Mouse (Mus musculus): Measurements from ENCODE around the gene Ccdc9b. TPM values are rescaled to one million over a fixed set of nuclear protein-coding genes. Genes with fewer than 3 reads are reported as not detected.

Gene Ccdc9b
- polyA plus RNA-seq, 1 experiment from 2014 or later, result 0.19 TPM

DNA sequence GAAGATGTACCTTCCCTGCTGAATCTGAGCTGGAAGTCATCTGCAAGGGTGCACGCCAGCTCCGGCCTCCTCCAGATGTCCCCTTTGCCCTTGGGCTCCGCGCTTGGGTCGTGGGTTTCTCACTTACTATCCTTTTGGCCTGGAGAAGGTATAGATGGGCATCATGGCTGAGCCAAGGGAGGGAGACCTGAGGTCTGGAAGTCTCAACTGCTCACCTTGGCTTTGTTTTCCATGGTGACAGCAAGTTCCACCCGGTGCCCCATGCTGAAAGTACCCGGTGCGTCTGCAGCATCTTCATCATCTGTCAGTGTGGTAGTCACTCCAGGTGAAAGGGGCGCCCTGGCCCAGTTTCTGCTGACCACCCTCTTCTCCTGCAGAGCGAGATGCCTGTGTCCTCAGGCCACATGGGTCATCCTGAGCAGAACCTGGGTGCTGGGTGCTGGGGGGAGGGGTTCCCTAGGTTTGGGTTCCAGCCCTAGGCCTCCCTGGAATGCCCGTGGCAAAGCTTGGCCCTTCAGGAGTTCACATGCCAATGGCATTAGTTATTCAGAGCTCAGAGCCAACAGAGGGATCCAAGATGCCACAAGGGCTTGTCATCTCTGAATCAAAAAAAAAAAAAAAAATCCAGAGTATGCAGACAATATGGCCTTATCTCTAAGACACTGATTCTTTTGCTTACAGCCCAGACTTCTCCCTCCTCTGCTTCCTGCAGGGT is 2.0 kb downstream of the Ccdc9b start:
- Histone ChIP-seq H3K27ac (ENCODE audit: low read depth, low read length) (no peak overlapping the region), H3K4me3 (ENCODE audit: low read depth, low read length) (no peak overlapping the region), H3K36me3 (ENCODE audit: control insufficient read depth, insufficient read depth, low read length) (no peaks in the 10 kb centered on the region), H3K27me3 (replicated peaks; ENCODE audit: control insufficient read depth, insufficient read depth, low read length) (peaks cover 9% of the 10 kb centered on the region; the same call in 1 of the 2 replicates), H3K9ac (ENCODE audit: low read depth, low read length) (no peak overlapping the region), H3K4me1 (replicated peaks; ENCODE audit: control insufficient read depth, insufficient read depth, low read length) (peaks cover 27% of the 10 kb centered on the region), H3K4me2 (no peak overlapping the region), H3K9me3 (ENCODE audit: control insufficient read depth, low read length) (no peaks in the 10 kb centered on the region)
- DNase-seq (ENCODE audit: low spot score) (no peak), ATAC-seq (replicated peaks; ENCODE audit: low FRiP score) (no peak)
- 81% methylated on average over 11 of the region's 11 CpGs for WGBS

DNA sequence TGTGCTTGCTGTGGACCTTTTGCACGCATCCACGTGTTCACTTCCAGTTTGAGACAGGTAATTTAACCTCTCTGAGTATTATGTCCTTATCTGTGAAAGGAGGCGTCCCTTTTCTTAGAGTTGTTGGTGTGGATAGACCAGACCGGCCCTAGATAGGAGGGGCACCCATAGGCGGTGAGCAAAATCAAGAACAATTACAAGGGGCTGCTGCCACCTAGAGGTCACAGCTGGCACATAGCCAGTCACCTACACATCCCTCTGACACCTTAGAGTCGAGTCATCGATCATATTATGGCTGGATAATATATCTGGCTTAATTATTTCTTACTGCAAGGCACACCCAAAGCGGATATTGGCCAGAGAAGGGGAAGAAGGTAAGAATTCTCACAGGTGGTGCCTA is 2.6 kb downstream of the Ccdc9b start:
- peak; percentile 61 for DNase-seq (ENCODE audit: low spot score)
- no peak overlapping the region for H3K4me2 ChIP-seq

DNA sequence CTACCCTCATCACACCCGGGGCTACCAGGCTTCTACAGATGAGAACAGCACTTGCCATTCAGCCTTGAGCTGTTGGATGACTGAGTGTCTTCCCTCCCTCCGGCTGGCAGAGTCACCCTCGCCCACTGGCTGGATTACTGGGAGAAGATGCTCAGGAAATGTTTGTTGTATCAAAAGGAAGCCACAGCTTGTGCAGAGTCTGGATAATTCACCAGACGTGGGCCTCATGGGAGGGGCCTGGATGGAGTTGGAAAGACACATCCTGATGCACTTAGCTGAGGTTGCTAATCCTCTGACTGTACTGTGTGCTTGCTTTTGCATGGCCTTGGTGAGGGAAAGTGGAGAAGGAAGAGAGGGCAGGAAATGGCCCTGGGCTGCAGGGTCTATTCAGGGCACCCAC is 6.4 kb downstream of the Ccdc9b start:
- 49% methylated on average over 4 of the region's 4 CpGs for WGBS
- Histone ChIP-seq H3K9ac (ENCODE audit: low read depth, low read length) (0 out of 2 replicates have a peak overlapping the region, but pooled peaks have one; percentile 26), H3K4me2 (no peak overlapping the region; the same call in 1 of the 2 replicates), H3K4me3 (ENCODE audit: low read depth, low read length) (no peak overlapping the region), H3K9me3 (ENCODE audit: control insufficient read depth, low read length) (no peaks in the 10 kb centered on the region), H3K27me3 (replicated peaks; ENCODE audit: control insufficient read depth, insufficient read depth, low read length) (peaks cover 3% of the 10 kb centered on the region; the same call in 1 of the 2 replicates), H3K27ac (ENCODE audit: low read depth, low read length) (no peak overlapping the region), H3K36me3 (ENCODE audit: control insufficient read depth, insufficient read depth, low read length) (no peaks in the 10 kb centered on the region), H3K4me1 (replicated peaks; ENCODE audit: control insufficient read depth, insufficient read depth, low read length) (peaks cover 18% of the 10 kb centered on the region)
- DNase-seq (ENCODE audit: low spot score) (no peak), ATAC-seq (replicated peaks; ENCODE audit: low FRiP score) (no peak)

More for the DNA sequence above, 2.6 kb downstream of the Ccdc9b start:
- no peak overlapping the region for H3K4me3 ChIP-seq (ENCODE audit: low read depth, low read length)
- 9% methylated on average over 8 of the region's 8 CpGs for WGBS
- H3K36me3 ChIP-seq (ENCODE audit: control insufficient read depth, insufficient read depth, low read length), result no peaks in the 10 kb centered on the region
- ATAC-seq (replicated peaks; ENCODE audit: low FRiP score), result peak; percentile 65
- peaks cover 27% of the 10 kb centered on the region for H3K4me1 ChIP-seq (replicated peaks; ENCODE audit: control insufficient read depth, insufficient read depth, low read length)
- H3K27me3 ChIP-seq (replicated peaks; ENCODE audit: control insufficient read depth, insufficient read depth, low read length), result peaks cover 9% of the 10 kb centered on the region; the same call in 1 of the 2 replicates
- H3K9ac ChIP-seq (ENCODE audit: low read depth, low read length), result no peak overlapping the region
- H3K9me3 ChIP-seq (ENCODE audit: control insufficient read depth, low read length), result no peaks in the 10 kb centered on the region
- H3K27ac ChIP-seq (ENCODE audit: low read depth, low read length), result no peak overlapping the region

DNA sequence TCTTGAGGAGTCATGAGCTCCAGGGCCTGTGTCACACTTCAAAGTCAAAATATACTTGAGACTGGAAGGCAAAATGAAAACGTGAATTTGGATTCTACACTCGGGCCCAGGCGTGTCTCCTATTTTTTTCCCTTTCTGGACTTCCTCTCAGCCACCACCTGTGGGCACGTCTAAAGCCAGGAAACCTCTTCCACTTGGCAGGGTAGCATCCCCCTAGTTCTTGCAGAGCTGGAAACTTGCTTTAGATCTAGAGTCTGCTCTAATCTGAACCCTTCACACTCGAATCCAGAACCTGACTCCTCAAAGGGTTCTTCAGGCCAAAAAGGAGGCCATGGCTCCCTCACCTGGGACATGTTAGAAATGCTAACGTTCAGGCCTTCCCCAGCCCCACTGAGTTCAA is 7.1 kb downstream of the Ccdc9b start:
- no peak overlapping the region for H3K27ac ChIP-seq (ENCODE audit: low read depth, low read length)
- ATAC-seq (replicated peaks; ENCODE audit: low FRiP score) (no peak), DNase-seq (ENCODE audit: low spot score) (no peak)
- H3K4me1 ChIP-seq (replicated peaks; ENCODE audit: control insufficient read depth, insufficient read depth, low read length), result peaks cover 20% of the 10 kb centered on the region
- H3K9me3 ChIP-seq (ENCODE audit: control insufficient read depth, low read length), result no peaks in the 10 kb centered on the region
- no peak overlapping the region for H3K4me3 ChIP-seq (ENCODE audit: low read depth, low read length)
- peaks cover 1% of the 10 kb centered on the region; the same call in 1 of the 2 replicates for H3K36me3 ChIP-seq (ENCODE audit: control insufficient read depth, insufficient read depth, low read length)
- 71% methylated on average over 6 of the region's 6 CpGs for WGBS
- H3K27me3 ChIP-seq (replicated peaks; ENCODE audit: control insufficient read depth, insufficient read depth, low read length), result peaks cover 2% of the 10 kb centered on the region; the same call in 1 of the 2 replicates
- no peak overlapping the region for H3K9ac ChIP-seq (ENCODE audit: low read depth, low read length)
- H3K4me2 ChIP-seq, result no peak overlapping the region

DNA sequence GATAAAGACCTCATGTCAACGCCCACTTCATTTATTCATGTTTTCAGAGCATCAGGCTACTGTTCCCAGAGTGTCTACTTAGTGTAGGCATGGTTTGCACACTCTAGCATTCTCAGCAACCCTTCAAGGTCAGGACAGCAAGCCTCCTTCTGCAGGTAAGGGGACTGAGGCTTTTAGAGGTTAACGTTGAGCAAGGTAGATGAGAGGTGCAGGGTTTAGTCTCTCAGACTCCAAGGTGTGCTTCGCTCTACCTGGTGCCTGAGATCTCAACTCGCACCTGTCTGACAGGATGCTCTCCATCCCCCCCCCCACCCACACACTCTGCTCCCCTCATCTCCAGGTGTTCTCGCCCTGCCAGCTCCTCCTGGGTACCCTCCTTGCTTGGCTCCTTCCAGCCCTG is 8.3 kb downstream of the Ccdc9b start:
- Histone ChIP-seq H3K36me3 (ENCODE audit: control insufficient read depth, insufficient read depth, low read length) (peaks cover 5% of the 10 kb centered on the region; the same call in 1 of the 2 replicates), H3K4me2 (no peak overlapping the region), H3K9ac (ENCODE audit: low read depth, low read length) (no peak overlapping the region), H3K4me1 (replicated peaks; ENCODE audit: control insufficient read depth, insufficient read depth, low read length) (peaks cover 28% of the 10 kb centered on the region), H3K4me3 (ENCODE audit: low read depth, low read length) (no peak overlapping the region), H3K27ac (ENCODE audit: low read depth, low read length) (no peak overlapping the region), H3K9me3 (ENCODE audit: control insufficient read depth, low read length) (no peaks in the 10 kb centered on the region), H3K27me3 (replicated peaks; ENCODE audit: control insufficient read depth, insufficient read depth, low read length) (peaks cover 2% of the 10 kb centered on the region; the same call in 1 of the 2 replicates)
- DNase-seq (ENCODE audit: low spot score) (no peak), ATAC-seq (replicated peaks; ENCODE audit: low FRiP score) (no peak)
- WGBS, result 82% methylated on average over 5 of the region's 5 CpGs

DNA sequence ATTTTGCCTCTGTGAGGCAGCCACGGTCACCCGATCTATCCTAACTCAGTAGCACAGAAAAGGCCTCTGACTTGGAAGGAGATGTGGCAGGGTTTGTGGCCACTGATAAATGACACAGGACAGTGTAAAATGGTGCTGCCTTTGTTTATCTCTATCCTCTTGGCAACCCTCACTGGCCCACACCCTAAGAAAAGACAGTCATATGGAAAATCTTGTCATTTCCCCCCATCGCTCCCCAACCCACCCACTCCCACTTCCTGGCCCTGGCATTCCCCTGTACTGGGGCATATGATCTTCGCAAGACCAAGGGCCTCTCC is 9.7 kb downstream of the Ccdc9b start:
- no peak for DNase-seq (ENCODE audit: low spot score)
- Histone ChIP-seq H3K4me1 (replicated peaks; ENCODE audit: control insufficient read depth, insufficient read depth, low read length) (peaks cover 33% of the 10 kb centered on the region), H3K9ac (ENCODE audit: low read depth, low read length) (peak overlapping the region; percentile 49), H3K9me3 (ENCODE audit: control insufficient read depth, low read length) (no peaks in the 10 kb centered on the region), H3K36me3 (ENCODE audit: control insufficient read depth, insufficient read depth, low read length) (peaks cover 9% of the 10 kb centered on the region; the same call in 1 of the 2 replicates), H3K27ac (ENCODE audit: low read depth, low read length) (peak overlapping the region; percentile 92), H3K4me2 (peak overlapping the region; percentile 48), H3K27me3 (replicated peaks; ENCODE audit: control insufficient read depth, insufficient read depth, low read length) (0 out of 2 replicates have a peak, but pooled peaks cover 2% of the 10 kb centered on the region), H3K4me3 (ENCODE audit: low read depth, low read length) (no peak overlapping the region)
- WGBS, result 44% methylated on average over 4 of the region's 4 CpGs
- peak; percentile 88 for ATAC-seq (replicated peaks; ENCODE audit: low FRiP score)

DNA sequence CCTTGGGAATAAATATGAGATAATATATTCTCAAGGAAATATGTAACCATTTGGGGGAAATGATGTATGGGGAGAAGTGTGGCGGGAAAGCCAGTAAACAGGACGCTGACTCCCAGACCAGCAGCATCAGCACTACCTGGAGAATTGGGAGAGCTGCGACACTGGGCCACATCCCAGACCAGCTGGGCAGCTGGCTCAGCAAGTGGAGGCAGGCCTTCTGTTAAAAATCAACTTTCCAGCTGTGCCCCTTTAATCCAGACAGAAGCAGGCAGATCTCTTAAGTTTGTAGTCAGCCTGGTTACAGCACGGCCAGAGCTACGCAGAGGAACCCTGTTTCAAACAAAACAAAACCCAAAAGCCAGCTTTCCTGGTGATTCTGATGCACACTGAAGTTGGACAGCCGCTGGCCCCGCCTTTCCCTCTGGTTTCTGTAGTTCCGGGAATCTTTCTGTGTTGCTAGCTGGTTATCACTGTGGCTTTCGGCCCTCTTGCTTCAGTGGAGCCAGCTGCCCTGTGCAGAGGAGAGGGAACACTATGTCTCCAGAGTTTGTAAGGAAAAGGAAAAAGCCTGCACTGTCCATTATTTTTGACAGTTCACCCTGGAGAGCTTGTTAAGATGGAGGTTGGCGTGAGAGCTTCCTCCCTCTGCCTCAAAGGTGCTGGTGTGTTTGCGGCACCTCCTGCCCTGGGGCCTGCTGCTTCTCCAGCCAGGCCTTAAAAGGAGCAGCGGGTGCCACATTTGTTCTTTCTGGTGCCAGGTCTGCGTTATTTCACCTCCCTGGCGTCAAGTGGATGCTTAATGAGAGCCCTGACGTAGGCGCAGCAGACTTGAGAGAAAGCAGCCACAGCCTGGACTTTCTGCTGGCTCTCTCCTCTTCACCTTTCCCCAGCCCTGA is 10.3 kb downstream of the Ccdc9b start:
- peaks cover 39% of the 10 kb centered on the region for H3K4me1 ChIP-seq (replicated peaks; ENCODE audit: control insufficient read depth, insufficient read depth, low read length)
- WGBS, result 56% methylated on average over 16 of the region's 16 CpGs

DNA sequence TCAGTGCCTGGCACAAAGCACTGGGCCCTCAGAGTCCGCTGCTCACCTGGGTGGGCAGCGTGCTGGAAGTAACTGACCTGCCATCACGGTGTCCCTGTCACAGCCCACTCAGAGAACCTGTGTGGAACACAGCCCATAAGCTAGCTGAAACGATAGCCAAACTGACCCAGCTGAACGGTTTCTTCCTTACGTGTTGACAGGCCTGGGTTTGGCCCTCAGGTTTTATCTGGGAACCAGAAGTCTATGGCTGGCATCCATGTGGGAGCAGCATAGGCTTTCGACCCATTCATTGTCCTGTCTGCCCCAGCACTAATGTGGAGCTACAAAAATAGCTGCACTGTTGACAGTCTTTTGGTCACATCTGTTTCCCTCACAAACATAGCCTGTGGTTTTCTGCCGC is 12.0 kb downstream of the Ccdc9b start:
- H3K9ac ChIP-seq (ENCODE audit: low read depth, low read length), result no peak overlapping the region
- ATAC-seq (replicated peaks; ENCODE audit: low FRiP score) (no peak), DNase-seq (ENCODE audit: low spot score) (no peak)
- whole genome bisulfite sequencing, result 76% methylated on average over 8 of the region's 8 CpGs
- H3K9me3 ChIP-seq (ENCODE audit: control insufficient read depth, low read length), result no peaks in the 10 kb centered on the region
- peaks cover 43% of the 10 kb centered on the region for H3K4me1 ChIP-seq (replicated peaks; ENCODE audit: control insufficient read depth, insufficient read depth, low read length)
- no peak overlapping the region for H3K4me3 ChIP-seq (ENCODE audit: low read depth, low read length)
- 0 out of 2 replicates have a peak overlapping the region, but pooled peaks have one; percentile 4 for H3K4me2 ChIP-seq
- peaks cover 9% of the 10 kb centered on the region; the same call in 1 of the 2 replicates for H3K36me3 ChIP-seq (ENCODE audit: control insufficient read depth, insufficient read depth, low read length)
- H3K27ac ChIP-seq (ENCODE audit: low read depth, low read length), result peak overlapping the region; percentile 38; the same call in 1 of the 2 replicates
- 0 out of 2 replicates have a peak, but pooled peaks cover 2% of the 10 kb centered on the region for H3K27me3 ChIP-seq (replicated peaks; ENCODE audit: control insufficient read depth, insufficient read depth, low read length)

More for the DNA sequence above, 10.3 kb downstream of the Ccdc9b start:
- ATAC-seq (replicated peaks; ENCODE audit: low FRiP score) (peak; percentile 58; the same call in 1 of the 2 replicates), DNase-seq (ENCODE audit: low spot score) (no peak)
- peak overlapping the region; percentile 49 for H3K9ac ChIP-seq (ENCODE audit: low read depth, low read length)
- H3K36me3 ChIP-seq (ENCODE audit: control insufficient read depth, insufficient read depth, low read length), result peaks cover 9% of the 10 kb centered on the region; the same call in 1 of the 2 replicates
- H3K9me3 ChIP-seq (ENCODE audit: control insufficient read depth, low read length), result no peaks in the 10 kb centered on the region
- no peak overlapping the region for H3K4me3 ChIP-seq (ENCODE audit: low read depth, low read length)
- H3K27ac ChIP-seq (ENCODE audit: low read depth, low read length), result peak overlapping the region; percentile 92
- 0 out of 2 replicates have a peak, but pooled peaks cover 2% of the 10 kb centered on the region for H3K27me3 ChIP-seq (replicated peaks; ENCODE audit: control insufficient read depth, insufficient read depth, low read length)
- H3K4me2 ChIP-seq, result peak overlapping the region; percentile 48

Measured in liver, embryonic 11.5 days (tissue).